Mouse (Mus musculus) adrenal gland, postnatal 25 days (tissue): ENCODE measurements around the gene H2al1b. TPM values are rescaled to one million over a fixed set of nuclear protein-coding genes. Genes with fewer than 3 reads are reported as not detected.

Source experiments
- DNase-seq: peaks from one replicate; pipeline ENCODE4 v3.0.0; 2021; ENCODE audit warnings: mixed read lengths
- total RNA-seq: library from RNA; stranded (reverse); gene quantifications from 2 replicates; pipeline ENCODE4 v1.2.3, GENCODE M21; 2021

Gene H2al1b
- total RNA-seq, 1 experiment from 2014 or later: not detected

DNA sequence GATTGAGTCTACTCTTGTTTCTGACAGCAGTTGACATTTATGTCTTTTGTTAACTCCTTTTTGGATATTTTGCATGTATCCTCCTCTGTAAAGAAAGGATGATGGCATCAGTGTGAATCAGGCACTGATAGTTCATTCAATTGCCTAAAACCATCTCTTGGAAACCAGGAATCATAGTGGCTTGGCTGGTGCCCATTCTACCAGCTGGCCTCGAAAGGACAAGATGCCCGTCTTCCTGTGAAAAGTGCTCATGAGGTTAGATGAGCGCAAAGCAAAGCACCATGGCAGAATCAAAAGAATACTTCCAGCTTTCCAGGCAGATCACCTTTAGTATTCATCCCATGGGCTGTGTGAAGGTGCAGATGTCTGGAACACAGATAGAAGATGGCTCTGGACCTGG, 44.5 kb downstream of the H2al1b start:
- DNase-seq: no peak

Other genes with a start within 250 kb of the H2al1b start
- not detected in 2 replicates for gene H2al1a, start 3.2 kb upstream of the H2al1b start, total RNA-seq
- not detected in 2 replicates for gene H2al1c, start 3.2 kb downstream of the H2al1b start, total RNA-seq
- not detected in 2 replicates for gene H2al1d, start 6.4 kb downstream of the H2al1b start, total RNA-seq
- not detected in 2 replicates for gene H2al1e, start 9.5 kb downstream of the H2al1b start, total RNA-seq
- gene H2al1f, start 12.7 kb downstream of the H2al1b start, total RNA-seq: not detected in 2 replicates
- not detected in 2 replicates for gene H2al1g, start 15.8 kb downstream of the H2al1b start, total RNA-seq
- gene H2al1h, start 19.1 kb downstream of the H2al1b start, total RNA-seq: not detected in 2 replicates
- gene H2al1i, start 22.2 kb downstream of the H2al1b start, total RNA-seq: not detected in 2 replicates
- gene H2al1j, start 25.4 kb downstream of the H2al1b start, total RNA-seq: not detected in 2 replicates